Mouse (Mus musculus) liver, embryonic 11.5 days (tissue): ENCODE results near the gene Grhl3. TPM values are rescaled to one million over a fixed set of nuclear protein-coding genes. Genes with fewer than 3 reads are reported as not detected.

Source experiments
- ATAC-seq: fragments of 200-750 bp; cut with Nextera tagmentation; replicated peaks from 2 replicates; pipeline ENCODE4 v1.8.0; 2017; ENCODE audit warnings: moderate number of reproducible peaks, mild to moderate bottlenecking, moderate TSS enrichment, moderate library complexity; ENCODE audit not compliant: low FRiP score
- DNase-seq: peaks from one replicate; pipeline ENCODE4 v3.0.0-alpha.2; 2017; ENCODE audit warnings: low spot score
- H3K27ac ChIP-seq: fragments of 300-500 bp; sonication (generic); 2 replicates; pipeline ENCODE4 v1.5.1; 2014; ENCODE audit warnings: mild to moderate bottlenecking, low read depth, low read length, control low read depth
- H3K27me3 ChIP-seq: fragments of 300-500 bp; sonication (generic); replicated peaks from 2 replicates; pipeline ENCODE4 v1.6.1; 2014; ENCODE audit warnings: low read length, mixed read lengths; ENCODE audit not compliant: control insufficient read depth, insufficient read depth
- H3K36me3 ChIP-seq: fragments of 300-500 bp; sonication (generic); 2 replicates; pipeline ENCODE4 v1.6.1; 2014; ENCODE audit warnings: mild to moderate bottlenecking, low read length, moderate library complexity, mixed read lengths; ENCODE audit not compliant: control insufficient read depth, insufficient read depth
- H3K4me1 ChIP-seq: fragments of 300-500 bp; sonication (generic); replicated peaks from 2 replicates; pipeline ENCODE4 v1.6.1; 2014; ENCODE audit warnings: low read length, mixed read lengths; ENCODE audit not compliant: control insufficient read depth, insufficient read depth
- H3K4me2 ChIP-seq: fragments of 300-500 bp; sonication (generic); 2 replicates; pipeline ENCODE4 v1.6.1; 2014; ENCODE audit warnings: mild to moderate bottlenecking, control low read depth, moderate library complexity
- H3K4me3 ChIP-seq: fragments of 300-500 bp; sonication (generic); 2 replicates; pipeline ENCODE4 v1.5.1; 2014; ENCODE audit warnings: low read depth, low read length, control low read depth
- H3K9ac ChIP-seq: fragments of 300-500 bp; sonication (generic); 2 replicates; pipeline ENCODE4 v1.6.1; 2014; ENCODE audit warnings: low read depth, low read length, control low read depth
- H3K9me3 ChIP-seq: fragments of 300-500 bp; sonication (generic); 2 replicates; pipeline ENCODE4 v1.6.1; 2016; ENCODE audit warnings: low read length, inconsistent platforms, mixed read lengths; ENCODE audit not compliant: control insufficient read depth
- WGBS: fragments of 180-500 bp; shearing (Covaris S2); extraction: QIAGEN DNeasy Blood & Tissue Kit; methylation state at CpG from one replicate; pipeline ENCODE4 v1.1.7; 2014; 5-methylcytosine and 5-hydroxymethylcytosine counted together
- polyA plus RNA-seq: library from polyadenylated mRNA; unstranded; fragments of >200 nt; fragmentation: Nextera tagmentation; extraction: Ambion mirVana; gene quantifications from 2 replicates; pipeline ENCODE4 v1.2.1, GENCODE M21; 2014

Grhl3 gene
- polyA plus RNA-seq, 1 experiment from 2014 or later, result 3.7 TPM

- Histone ChIP-seq H3K4me2 (no peak overlapping the region), H3K36me3 (no peaks in the 10 kb centered on the region), H3K9me3 (no peaks in the 10 kb centered on the region), H3K9ac (no peak overlapping the region), H3K27me3 (peaks cover 3% of the 10 kb centered on the region; the same call in 1 of the 2 replicates), H3K4me3 (no peak overlapping the region), H3K4me1 (no peaks in the 10 kb centered on the region), H3K27ac (no peak overlapping the region)
- DNase-seq (no peak), ATAC-seq (no peak)
- WGBS, result 34% methylated on average over 12 of the region's 12 CpGs
Measured at GRCm38 (mm10) chr4:135581222-135581910, 7.9 kb upstream of the Grhl3 start.

GRCm38 (mm10) chr4:135579695-135580094, 6.3 kb upstream of the Grhl3 start:
- no peak overlapping the region for H3K4me3 ChIP-seq
- no peaks in the 10 kb centered on the region for H3K4me1 ChIP-seq
- no peaks in the 10 kb centered on the region for H3K36me3 ChIP-seq
- H3K27me3 ChIP-seq, result peaks cover 13% of the 10 kb centered on the region
- H3K9me3 ChIP-seq, result no peaks in the 10 kb centered on the region
- H3K27ac ChIP-seq, result no peak overlapping the region
- WGBS, result 33% methylated on average over 6 of the region's 6 CpGs
- H3K4me2 ChIP-seq, result no peak overlapping the region
- ATAC-seq (no peak), DNase-seq (no peak)
- H3K9ac ChIP-seq, result no peak overlapping the region

DNA sequence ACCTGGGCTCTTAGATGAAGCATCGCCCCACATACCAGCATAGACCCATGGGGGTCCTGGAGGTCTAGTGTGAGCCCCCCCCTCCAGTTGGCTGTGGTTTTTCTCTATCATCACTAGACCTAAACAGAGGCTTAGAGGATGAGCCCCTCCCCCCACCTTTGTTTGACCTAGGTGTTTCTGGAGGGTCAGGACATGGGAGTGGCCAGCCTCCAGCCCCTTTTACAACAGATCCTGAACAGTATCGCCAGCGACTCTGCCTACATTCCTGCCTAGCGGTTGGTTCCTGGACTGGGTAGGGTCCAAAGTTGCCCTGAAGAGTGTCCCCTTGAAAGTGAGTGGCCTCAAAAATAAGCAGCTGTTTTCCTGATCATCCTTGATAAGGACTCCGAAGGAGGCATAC, 5.1 kb upstream of the Grhl3 start:
- Histone ChIP-seq H3K4me3 (no peak overlapping the region), H3K27me3 (peaks cover 25% of the 10 kb centered on the region), H3K4me1 (no peaks in the 10 kb centered on the region), H3K9ac (no peak overlapping the region), H3K9me3 (no peaks in the 10 kb centered on the region), H3K4me2 (no peak overlapping the region), H3K36me3 (no peaks in the 10 kb centered on the region), H3K27ac (no peak overlapping the region)
- WGBS, result 78% methylated on average over 5 of the region's 5 CpGs
- ATAC-seq (no peak), DNase-seq (no peak)

DNA sequence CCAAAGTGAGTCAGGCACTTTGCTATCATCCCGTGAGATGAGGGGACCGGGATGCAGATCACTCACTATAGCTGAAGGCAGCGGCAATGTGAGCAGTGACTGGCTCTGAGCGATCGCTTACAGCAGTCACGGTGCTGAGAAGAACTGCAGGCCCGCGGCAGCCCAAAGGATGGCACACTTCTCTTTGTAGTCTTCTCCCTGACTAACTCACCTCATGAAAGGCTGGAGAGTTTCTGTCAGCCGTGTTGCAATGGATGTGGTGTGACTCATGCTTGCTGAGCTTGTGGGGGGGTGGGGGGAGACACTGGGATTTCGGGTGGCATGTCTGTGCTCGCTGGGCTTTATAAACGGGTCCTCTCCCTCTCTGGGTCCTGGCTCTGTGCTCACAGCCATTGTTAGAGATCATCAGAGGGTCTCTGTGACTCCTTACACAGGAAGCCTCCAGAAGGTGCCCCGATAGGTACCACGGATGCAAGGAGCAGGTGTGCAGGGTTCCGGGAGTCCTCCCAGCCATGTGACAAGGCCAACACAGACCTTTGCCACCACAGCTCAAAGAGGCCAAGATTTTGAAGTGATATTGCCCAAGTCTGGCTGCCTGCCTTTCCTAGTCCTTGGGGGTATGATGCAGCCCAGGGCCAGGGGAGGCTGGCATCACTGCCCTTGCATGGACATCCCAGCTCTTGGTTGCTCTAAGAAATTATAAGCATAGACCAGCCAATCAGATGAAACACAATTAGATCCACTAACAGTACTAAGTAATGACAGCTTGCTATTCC, 2.1 kb upstream of the Grhl3 start:
- Histone ChIP-seq H3K9ac (no peak overlapping the region), H3K27ac (no peak overlapping the region), H3K4me3 (no peak overlapping the region), H3K9me3 (no peaks in the 10 kb centered on the region), H3K27me3 (peaks cover 51% of the 10 kb centered on the region), H3K4me1 (peaks cover 4% of the 10 kb centered on the region), H3K36me3 (no peaks in the 10 kb centered on the region), H3K4me2 (no peak overlapping the region)
- WGBS, result 58% methylated on average over 15 of the region's 15 CpGs
- no peak for ATAC-seq
- no peak for DNase-seq

- peak overlapping the region; percentile 46; the same call in 1 of the 2 replicates for H3K4me2 ChIP-seq
Measured at GRCm38 (mm10) chr4:135572276-135572675, 1.2 kb downstream of the Grhl3 start.

DNA sequence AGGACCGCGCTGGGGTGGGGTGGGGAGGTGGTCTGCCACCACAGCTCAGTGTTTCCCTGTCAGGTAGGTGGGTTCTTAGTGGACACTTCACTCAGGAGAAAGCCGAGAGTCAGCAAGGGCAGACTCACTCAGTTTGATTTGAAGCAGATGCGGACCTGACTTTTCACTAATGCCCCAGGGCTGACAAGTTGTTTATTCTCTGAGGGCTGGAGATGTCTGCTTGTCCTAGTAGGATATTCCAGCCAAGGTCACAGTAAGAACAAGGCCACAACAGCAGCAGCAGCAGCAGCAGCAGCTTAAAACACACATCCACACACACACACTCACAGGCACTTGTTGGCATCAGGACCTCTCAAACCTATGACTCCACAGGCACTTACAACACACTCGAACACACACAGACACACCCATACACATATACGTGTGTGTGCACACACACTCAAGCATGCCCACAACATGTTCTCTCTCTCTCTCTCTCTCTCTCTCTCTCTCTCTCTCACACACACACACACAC, 2.3 kb downstream of the Grhl3 start:
- peaks cover 86% of the 10 kb centered on the region for H3K27me3 ChIP-seq

More at GRCm38 (mm10) chr4:135572276-135572675, 1.2 kb downstream of the Grhl3 start:
- DNase-seq, result no peak
- no peaks in the 10 kb centered on the region for H3K9me3 ChIP-seq
- H3K9ac ChIP-seq, result no peak overlapping the region
- 0 out of 2 replicates have a peak overlapping the region, but pooled peaks have one; percentile 5 for H3K4me3 ChIP-seq
- no peak overlapping the region for H3K27ac ChIP-seq
- 18% methylated on average over 8 of the region's 8 CpGs for WGBS
- no peaks in the 10 kb centered on the region for H3K36me3 ChIP-seq
- peaks cover 15% of the 10 kb centered on the region for H3K4me1 ChIP-seq
- no peak for ATAC-seq
- peaks cover 78% of the 10 kb centered on the region for H3K27me3 ChIP-seq

GRCm38 (mm10) chr4:135570152-135571036, 3.0 kb downstream of the Grhl3 start:
- Histone ChIP-seq H3K4me1 (peaks cover 21% of the 10 kb centered on the region), H3K36me3 (no peaks in the 10 kb centered on the region), H3K9me3 (no peaks in the 10 kb centered on the region), H3K27me3 (peaks cover 81% of the 10 kb centered on the region), H3K4me3 (peak overlapping the region; percentile 33), H3K27ac (no peak overlapping the region), H3K9ac (no peak overlapping the region), H3K4me2 (peak overlapping the region; percentile 55)
- DNase-seq (peak; percentile 54), ATAC-seq (no peak; the same call in 1 of the 2 replicates)
- WGBS, result 11% methylated on average over 32 of the region's 32 CpGs

More for the DNA sequence above, 2.3 kb downstream of the Grhl3 start:
- H3K36me3 ChIP-seq, result no peaks in the 10 kb centered on the region
- H3K27ac ChIP-seq, result no peak overlapping the region
- DNase-seq, result no peak
- WGBS, result 48% methylated on average over 6 of the region's 6 CpGs
- no peaks in the 10 kb centered on the region for H3K9me3 ChIP-seq
- no peak for ATAC-seq
- peak overlapping the region; percentile 13; the same call in 1 of the 2 replicates for H3K4me2 ChIP-seq
- peaks cover 21% of the 10 kb centered on the region for H3K4me1 ChIP-seq
- H3K9ac ChIP-seq, result no peak overlapping the region
- H3K4me3 ChIP-seq, result no peak overlapping the region

DNA sequence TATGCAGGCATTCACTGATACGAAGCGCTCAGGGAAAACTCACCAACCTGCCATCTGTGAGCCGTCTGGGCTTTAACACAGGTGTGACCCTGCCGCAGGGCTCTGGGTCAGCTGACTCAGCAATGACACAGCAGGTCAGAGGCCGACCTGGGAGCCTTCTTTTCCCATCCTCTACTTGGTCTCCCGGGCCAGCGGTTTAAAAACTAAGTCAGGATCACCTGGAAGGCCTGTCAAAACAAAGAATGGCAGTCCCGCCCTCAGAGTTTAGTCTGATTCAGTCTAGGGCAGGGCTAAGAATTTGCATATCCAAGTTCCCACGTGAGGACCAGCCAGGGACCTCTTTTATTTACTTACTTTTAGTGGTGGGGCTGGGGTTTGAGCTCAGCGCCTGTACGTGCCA, 4.2 kb downstream of the Grhl3 start:
- no peak overlapping the region for H3K27ac ChIP-seq
- H3K9ac ChIP-seq, result no peak overlapping the region
- no peaks in the 10 kb centered on the region for H3K9me3 ChIP-seq
- no peak for DNase-seq
- ATAC-seq, result no peak
- peaks cover 21% of the 10 kb centered on the region for H3K4me1 ChIP-seq
- no peak overlapping the region for H3K4me3 ChIP-seq
- peak overlapping the region; percentile 55 for H3K4me2 ChIP-seq
- 6% methylated on average over 11 of the region's 11 CpGs for WGBS
- no peaks in the 10 kb centered on the region for H3K36me3 ChIP-seq
- peaks cover 71% of the 10 kb centered on the region for H3K27me3 ChIP-seq
